Mouse (Mus musculus): ENCODE measurements around the gene Numa1.
"Not testable (repeated sequence)": the region's sequence is repeated elsewhere in the genome, so short reads cannot be mapped to it uniquely, and the experiment has no call there.

Gene Numa1

GRCm38 (mm10) chr7:101937569-101937968 is 3.7 kb downstream of the Numa1 start:
- peak in 1 of 2 experiments; percentile 23 for DNase-seq (ENCODE audit: low spot score in 2 of 2)

DNA sequence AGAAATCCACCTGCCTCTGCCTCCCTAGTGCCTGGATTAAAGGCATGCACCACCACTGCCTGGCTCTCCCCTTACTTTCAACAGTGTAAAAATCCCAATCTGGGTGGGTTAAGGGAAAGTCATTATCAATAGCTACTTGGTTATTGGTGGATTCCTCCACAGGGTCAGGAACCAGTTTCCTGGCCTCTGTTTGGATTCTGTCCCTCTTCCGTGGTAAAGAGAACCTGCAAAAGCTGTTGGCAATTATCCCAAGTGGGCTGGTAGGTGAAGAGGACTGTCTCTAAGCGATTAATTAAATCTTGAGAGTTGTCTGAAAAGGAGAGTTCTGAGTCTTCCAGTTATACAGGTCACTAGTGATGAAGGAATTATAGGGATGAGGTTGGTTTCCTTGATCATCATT is 4.4 kb downstream of the Numa1 start:
- no peak for DNase-seq (ENCODE audit: low spot score in 2 of 2)

- DNase-seq (ENCODE audit: low spot score in 2 of 2), result no peak
These were observed 5.8 kb downstream of the Numa1 start for GRCm38 (mm10) chr7:101939758-101940157.

DNA sequence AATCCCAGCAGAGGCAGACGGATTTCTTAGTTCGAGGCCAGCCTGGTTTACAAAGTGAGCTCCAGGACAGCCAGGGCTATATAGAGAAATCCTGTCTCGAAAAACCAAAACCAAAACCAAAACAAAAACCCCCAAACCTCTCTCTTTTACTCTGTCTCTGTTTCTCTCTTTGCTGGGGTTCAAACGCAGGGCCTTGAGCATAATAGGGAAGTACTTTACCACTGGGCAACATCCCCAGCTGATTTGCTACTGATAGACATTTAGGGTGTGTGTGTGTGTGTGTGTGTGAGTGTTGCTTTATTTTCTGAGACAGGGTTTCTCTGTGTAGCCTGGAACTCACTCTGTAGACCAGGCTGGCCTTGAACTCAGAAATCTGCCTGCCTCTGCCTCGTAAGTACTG is 15.1 kb downstream of the Numa1 start:
- DNase-seq (ENCODE audit: low spot score in 2 of 2), result not testable (repeated sequence)

DNA sequence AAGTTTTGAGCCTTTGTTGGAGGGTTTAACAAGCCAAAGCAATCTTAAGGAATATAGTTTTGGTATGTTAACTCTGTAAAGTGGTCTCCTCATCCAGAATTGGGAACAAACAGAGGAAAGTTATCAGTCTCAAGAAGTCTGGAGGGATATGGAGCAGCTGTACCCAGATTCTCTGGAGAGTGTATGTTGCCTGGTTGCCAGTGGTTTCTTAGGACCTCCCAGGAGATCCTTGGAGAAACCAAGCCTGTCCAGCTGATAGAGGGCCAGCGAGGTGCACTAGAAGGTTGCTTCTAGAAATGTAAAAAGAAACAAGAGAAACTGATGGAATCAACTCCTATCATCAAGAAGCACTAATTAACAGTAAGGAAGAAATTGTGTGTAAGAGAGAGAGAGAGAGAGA is 17.7 kb downstream of the Numa1 start:
- no peak for DNase-seq (ENCODE audit: low spot score in 2 of 2)

- DNase-seq (ENCODE audit: low spot score in 2 of 2), result no peak
These were observed 18.2 kb downstream of the Numa1 start for GRCm38 (mm10) chr7:101952098-101952497.

DNA sequence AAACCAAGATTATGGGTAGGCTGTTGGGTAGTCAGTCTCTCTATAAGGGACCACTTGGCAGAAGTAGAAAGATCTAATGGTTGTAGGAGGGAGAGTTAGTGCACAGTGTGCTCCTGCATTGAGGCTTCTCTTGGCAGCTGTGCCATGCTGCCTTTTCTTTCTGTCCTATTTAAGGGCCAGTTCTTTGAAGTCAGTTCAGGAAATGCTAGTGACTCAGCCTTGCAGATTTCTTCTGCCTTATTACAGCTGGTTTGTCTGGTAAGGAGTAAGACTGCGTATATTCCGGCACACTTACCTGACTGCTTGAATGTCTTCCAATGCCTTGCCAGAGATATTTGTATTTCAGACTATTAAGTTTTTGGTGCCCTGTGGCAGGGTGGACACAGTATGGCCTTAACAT is 20.3 kb downstream of the Numa1 start:
- peak in 1 of 2 experiments; percentile 33 for DNase-seq (ENCODE audit: low spot score in 2 of 2)

GRCm38 (mm10) chr7:101955276-101955675 is 21.4 kb downstream of the Numa1 start:
- DNase-seq (ENCODE audit: low spot score in 2 of 2), result no peak

- DNase-seq (ENCODE audit: low spot score in 2 of 2), result no peak
These were observed 22.0 kb downstream of the Numa1 start for GRCm38 (mm10) chr7:101955862-101956261.

GRCm38 (mm10) chr7:101956481-101956880 is 22.6 kb downstream of the Numa1 start:
- no peak for DNase-seq (ENCODE audit: low spot score in 2 of 2)

- DNase-seq (ENCODE audit: low spot score in 2 of 2), result no peak
These were observed 23.0 kb downstream of the Numa1 start for GRCm38 (mm10) chr7:101956911-101957310.

DNA sequence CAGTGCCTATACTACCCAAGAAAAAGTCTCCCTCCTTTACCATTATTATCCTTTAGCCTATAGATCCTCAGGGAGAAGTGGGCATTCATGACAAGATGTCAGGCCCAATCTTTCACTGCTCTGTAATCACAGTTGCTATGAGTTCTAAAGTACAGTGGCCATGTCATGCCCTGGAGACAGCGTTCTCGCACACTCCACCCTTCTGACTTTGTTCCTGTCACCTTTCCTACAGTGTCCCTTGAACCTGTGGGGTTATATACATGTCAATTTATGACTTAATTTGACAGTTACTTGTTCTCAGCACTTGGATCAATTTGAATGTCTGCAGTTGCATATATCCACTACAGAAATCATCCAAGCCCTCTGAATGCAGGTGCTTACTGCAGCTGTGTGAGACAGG is 28.9 kb downstream of the Numa1 start:
- no peak for DNase-seq (ENCODE audit: low spot score in 2 of 2)

GRCm38 (mm10) chr7:101963621-101964020 is 29.7 kb downstream of the Numa1 start:
- no peak for DNase-seq (ENCODE audit: low spot score in 2 of 2)

GRCm38 (mm10) chr7:101964551-101964950 is 30.6 kb downstream of the Numa1 start:
- no peak for DNase-seq (ENCODE audit: low spot score in 2 of 2)

DNA sequence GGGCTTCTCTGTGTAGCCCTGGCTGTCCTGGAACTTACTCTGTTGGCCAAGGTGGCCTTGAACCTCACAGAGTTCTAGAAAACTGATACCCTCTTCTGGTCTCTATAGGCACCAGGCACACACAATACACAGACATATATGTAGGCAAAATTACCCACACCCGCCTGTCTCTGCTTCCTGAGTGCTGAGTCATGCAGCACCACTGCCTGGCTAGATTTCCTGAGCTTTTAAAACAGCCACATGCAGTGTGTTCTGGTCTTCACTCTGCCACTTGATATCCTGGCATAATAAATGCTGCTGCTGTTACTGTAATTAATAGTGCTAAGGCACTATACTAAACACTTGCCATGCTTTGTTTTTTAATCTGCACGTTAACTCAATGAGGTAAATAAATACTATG is 31.7 kb downstream of the Numa1 start:
- DNase-seq (ENCODE audit: low spot score in 2 of 2), result no peak

DNA sequence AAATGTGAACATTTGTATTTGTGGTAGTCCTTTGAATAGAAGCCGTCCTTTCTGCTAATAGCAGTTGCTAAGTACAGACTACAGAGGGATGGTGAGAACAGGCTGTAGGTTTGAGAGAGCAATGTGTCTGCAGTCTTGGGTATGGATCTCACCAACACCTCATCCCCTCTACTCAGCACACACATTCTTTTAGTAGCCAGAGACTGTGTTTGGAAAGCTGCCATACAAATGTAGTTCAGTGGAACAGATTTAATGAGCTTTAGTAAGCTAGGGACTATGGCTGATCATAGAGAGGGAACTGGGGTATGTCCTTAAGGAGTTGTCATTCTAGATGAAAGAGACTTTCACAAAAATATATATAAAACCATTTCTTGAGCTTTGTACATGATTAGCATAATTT is 33.3 kb downstream of the Numa1 start:
- no peak for DNase-seq (ENCODE audit: low spot score in 2 of 2)

DNA sequence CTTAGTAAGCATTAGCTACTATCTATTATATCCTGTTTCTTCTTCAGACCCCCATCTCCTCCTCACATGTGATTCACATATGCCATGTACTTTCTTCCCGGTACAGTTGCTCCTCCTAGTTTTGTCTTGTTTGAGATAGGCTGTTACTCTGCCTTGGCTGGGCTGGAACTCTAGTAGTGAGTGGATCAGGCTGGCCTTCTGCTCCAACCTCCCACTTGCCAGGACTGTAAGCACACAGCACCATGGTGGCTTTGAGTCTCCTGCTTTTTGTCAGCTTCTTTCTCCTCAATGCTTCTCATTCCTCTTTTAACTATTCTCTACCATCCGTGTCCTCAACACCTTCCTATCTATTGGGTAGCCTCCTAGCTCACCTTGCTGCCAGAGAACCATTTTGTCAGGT is 34.8 kb downstream of the Numa1 start:
- no peak for DNase-seq (ENCODE audit: low spot score in 2 of 2)

DNA sequence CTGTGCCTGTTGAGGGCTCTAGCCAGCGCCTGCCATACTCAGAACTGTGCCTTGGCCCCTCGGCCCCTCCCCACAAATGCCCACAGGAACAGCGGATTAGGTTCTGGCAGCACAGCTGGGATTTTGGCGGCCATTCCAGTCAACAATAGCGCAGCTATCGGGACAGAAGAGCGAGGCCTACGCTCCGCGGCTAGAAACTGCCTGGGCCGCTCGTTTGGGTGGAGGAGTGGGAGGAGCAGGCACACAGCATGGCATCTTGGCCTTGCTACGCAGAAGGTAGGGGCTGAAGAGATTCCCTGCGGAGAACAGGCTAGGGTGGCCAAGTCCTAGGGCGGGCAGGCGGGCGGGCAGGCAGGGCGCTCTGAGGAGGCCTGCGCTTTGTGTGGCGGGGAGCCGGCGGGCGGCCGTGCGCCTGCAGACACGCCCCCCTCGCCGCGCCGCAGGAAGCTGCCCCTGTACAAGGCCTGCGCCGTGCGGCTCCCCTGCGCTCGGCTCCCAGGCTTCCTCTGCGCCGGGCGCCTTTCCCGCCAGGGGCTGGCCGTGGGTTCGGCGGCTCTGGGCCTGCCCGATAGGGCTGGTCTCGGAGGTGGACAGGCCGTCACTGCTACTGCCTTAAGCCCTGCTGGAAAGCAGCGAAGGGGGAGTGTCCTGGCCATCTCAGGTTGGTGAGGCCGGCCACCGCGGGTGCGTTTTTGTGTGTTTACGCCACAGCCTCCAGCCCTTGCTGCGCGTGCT is 36.0 kb downstream of the Numa1 start:
- DNase-seq (ENCODE audit: low spot score in 2 of 2), result peak; percentile 59 to 81

- DNase-seq (ENCODE audit: low spot score in 2 of 2), result peak; percentile 71 to 88
These were observed 36.5 kb downstream of the Numa1 start for GRCm38 (mm10) chr7:101970429-101970775.

DNA sequence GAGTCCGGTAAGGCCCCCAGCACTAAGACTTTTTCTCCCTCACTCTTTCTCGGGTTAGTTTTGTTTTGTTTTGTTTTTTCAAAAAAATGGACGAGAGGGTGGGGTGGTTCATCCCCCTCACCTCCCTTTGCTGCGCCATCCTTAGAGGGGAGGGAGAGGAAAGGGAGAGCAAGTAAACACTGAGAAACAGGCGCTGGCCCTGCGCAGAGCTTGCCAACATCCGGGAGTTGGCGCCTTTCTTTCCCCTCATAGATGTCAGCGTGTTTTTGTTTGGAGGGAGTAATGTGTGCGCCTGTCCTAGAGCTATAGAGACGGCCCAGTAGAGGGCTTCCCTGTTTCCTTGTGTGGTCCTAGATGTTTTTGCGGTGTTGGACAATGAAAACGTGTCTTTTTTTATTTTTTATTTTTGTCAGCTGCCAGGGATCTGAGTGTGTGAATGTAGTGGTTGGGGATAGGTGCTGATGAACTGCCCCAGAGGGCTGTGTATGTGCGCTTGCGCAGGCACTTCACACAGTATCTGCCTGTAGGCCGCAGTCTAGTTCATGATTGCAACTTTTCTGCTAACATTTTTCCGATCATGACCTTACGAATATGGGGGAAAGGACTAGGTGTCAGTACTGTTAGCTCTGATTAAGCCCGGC is 37.0 kb downstream of the Numa1 start:
- DNase-seq (ENCODE audit: low spot score in 2 of 2), result peak; percentile 30 to 80

DNA sequence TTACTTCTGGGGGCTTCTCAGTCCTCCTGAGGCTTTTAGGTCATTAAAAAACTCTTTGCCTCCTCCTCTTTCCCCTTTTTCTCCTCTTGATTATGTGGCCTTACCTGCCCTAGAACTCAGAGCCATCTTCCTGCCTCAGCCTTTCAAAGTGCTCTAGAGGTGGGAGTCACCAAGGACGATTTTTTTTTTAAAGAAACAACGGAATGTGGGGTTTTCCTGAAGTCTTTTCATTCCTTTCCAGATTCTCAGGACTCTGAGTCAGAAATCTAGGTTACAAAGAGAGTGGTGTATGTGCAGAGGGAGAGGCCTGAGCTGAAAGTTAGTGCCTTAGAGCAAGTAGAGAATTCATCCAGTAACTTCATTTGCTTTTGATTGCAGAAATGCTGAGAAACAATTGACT is 37.8 kb downstream of the Numa1 start:
- DNase-seq (ENCODE audit: low spot score in 2 of 2), result no peak

DNA sequence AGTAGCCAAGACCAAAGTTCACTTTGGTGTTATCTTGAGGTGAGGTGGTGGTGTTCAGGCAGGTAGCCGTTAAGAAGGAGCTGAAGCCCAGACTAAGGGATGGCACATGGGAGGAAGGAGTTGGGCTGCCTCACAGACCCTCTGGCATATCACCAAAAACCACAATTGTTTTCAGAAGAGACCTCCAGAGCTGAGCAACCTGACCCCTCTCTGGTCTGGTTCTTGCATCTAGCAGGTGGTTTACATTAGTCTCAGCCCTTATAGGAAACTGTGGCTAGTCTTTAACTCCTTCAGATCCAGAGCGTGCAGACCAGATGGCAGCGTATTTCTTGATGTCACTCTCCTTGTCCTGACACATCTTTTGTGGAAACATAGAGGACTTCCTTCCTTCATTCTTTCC is 39.8 kb downstream of the Numa1 start:
- no peak for DNase-seq (ENCODE audit: low spot score in 2 of 2)

DNA sequence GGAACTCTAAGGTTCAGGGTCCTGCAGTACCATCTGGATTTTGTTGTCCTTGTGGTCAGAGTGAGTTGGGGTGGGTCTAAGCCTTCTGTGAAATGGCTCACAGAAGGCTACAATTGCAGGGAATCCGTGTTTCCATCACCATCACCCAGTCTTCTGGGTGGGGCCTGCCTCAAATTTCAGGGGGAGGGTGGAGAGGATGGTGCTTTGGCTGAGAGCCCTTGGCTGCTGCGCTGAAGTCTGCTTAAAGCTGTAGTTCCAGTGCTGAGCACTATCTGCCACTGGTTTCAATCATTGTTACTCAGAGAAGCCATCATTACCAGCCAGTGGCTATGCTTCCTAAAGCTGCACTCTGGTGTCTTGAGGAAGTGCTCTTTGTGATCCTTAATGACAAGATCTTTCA is 40.6 kb downstream of the Numa1 start:
- DNase-seq (ENCODE audit: low spot score in 2 of 2), result no peak

- no peak for DNase-seq (ENCODE audit: low spot score in 2 of 2)
These were observed 48.8 kb downstream of the Numa1 start for GRCm38 (mm10) chr7:101982735-101983134.

Measured in left cerebral cortex, adult 9 months (tissue).